Mouse (Mus musculus) brain, embryonic 14.5 days (tissue): ENCODE results near the gene Nectin3.

ENCODE experiments used
- CTCF ChIP-seq: fragments of 200-500 bp; IDR thresholded peaks from 2 replicates; pipeline ENCODE4 v1.5.1; 2012; ENCODE audit warnings: inconsistent platforms, mild to moderate bottlenecking, moderate library complexity, borderline replicate concordance; ENCODE audit not compliant: insufficient read depth, insufficient read length; ENCODE audit errors: extremely low read depth
- POLR2A ChIP-seq: fragments of 200-500 bp; IDR thresholded peaks from 2 replicates; pipeline ENCODE4 v1.6.1; 2012; ENCODE audit warnings: mild to moderate bottlenecking, inconsistent platforms, borderline replicate concordance; ENCODE audit not compliant: poor library complexity, insufficient read depth, insufficient read length, severe bottlenecking; ENCODE audit errors: extremely low read depth

DNA sequence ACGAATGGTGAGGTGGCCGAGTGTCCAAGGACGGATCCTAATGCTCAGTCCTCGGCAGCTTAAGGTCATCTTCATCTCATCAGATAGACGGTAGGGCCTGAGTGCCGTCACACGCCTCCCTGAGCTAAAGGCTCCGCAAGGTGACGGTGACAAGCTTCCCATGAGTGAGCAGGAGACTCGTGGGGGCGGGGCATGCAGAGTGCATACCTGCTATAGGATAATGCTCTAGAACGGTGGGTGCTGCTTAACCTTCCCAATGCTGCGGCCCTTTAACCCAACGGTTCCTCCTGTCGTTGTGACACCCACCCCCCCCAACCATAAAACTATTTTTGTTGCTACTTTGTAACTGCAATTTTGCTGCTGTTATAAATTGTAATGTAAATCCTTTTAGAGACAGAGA is 90.3 kb downstream of the Nectin3 start:
- TF ChIP-seq CTCF (no peak), POLR2A (no peak)
